Mouse (Mus musculus): ENCODE measurements at regions not wholly inside any gene's neighbourhood (a gene's known extent, or its start where the extent isn't known, plus 50 kb on each side); places are given as distances from the start of the nearest gene placed in this dataset.

DNA sequence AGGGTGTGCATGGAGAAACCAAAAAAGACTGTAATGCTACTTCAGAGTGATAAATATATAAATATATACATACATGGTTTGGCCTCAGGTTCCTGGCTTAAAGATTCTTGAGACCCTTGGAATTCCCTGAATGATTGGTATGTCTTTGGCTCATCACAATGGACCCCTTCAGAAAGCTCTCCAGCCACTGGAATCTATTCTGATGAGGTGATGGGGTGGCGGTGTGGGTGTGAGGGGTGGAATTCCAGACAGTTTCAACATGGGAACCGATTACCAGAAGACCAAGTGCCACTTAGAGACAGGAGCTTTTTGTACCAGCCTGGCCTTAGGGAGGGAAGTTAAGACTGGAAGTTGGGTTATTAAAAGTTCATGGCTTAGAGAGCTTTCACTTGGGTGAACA lies 190.1 kb downstream of the Galc start:
- WGBS, result 50% methylated on average over 2 of the region's 2 CpGs
- ATAC-seq (ENCODE audit: insufficient number of reproducible peaks, insufficient read depth, low FRiP score, low TSS enrichment), result no peak

DNA sequence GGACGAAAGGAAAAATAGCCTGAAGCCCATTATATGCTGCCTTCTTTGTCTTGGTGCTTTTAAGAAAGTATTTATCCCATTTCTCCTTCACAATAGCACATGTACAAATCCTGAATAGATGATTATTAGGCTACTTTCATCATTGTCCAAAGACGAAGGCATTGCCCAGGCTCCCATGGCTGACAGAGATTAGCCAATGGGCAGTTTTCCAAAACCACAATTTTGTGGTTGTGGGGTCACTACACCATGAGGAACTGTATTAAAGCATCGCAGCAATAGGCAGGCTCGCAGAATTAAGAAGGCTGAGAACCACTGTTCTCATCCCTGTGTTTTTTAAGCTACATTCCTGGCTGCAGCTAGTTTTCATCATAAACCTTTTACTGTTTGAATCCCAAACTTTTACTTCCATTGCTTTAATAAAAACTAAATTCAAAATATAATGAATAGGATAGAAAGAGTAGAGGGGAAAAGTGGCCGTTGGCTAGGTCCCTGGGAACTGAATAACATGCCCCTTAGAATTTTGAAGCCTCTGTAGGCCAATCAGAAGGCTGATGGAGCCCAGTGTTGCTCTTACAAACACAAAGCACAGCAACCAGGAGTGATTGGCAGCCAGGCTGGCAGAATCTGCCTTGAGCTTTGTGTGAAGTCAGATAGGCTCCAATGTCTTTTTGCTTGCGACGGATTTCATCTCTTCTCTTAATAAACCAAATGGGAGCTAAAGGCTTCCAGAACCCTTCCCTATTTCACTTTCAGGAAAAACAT lies 199.7 kb downstream of the Galc start:
- WGBS, result 81% methylated on average over 7 of the region's 7 CpGs
- H3K36me3 ChIP-seq, result no peaks in the 10 kb centered on the region
- no peak for ATAC-seq (ENCODE audit: insufficient number of reproducible peaks, insufficient read depth, low FRiP score, low TSS enrichment)

More for the DNA sequence above, 190.1 kb downstream of the Galc start:
- no peaks in the 10 kb centered on the region for H3K27me3 ChIP-seq
- H3K4me2 ChIP-seq (replicated peaks), result no peak overlapping the region
- H3K36me3 ChIP-seq, result no peaks in the 10 kb centered on the region
- no peaks in the 10 kb centered on the region for H3K9me3 ChIP-seq
- no peak overlapping the region for H3K9ac ChIP-seq
- H3K27ac ChIP-seq, result no peak overlapping the region
- no peak overlapping the region for H3K4me3 ChIP-seq
- no peaks in the 10 kb centered on the region for H3K4me1 ChIP-seq

DNA sequence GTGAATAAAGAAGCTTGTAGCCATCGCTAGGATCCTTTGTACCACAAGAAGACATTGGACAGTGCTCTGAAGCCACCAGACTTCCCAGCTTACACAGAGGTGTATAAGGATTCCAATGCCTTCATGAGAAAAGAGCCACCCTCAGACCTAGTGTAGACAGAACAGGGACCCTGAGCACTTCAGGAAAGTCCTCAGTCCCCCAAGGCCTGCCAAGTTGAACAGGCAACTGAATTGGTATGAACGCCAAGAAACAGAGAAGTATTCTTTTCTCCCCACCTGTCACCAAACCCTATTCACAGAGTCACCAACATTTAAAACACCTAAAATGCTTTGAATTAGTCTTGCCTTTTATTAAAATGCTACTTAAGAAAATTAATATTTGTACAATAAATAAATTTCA lies 200.3 kb downstream of the Galc start:
- Histone ChIP-seq H3K9ac (no peak overlapping the region), H3K4me1 (no peaks in the 10 kb centered on the region), H3K4me3 (no peak overlapping the region), H3K4me2 (replicated peaks) (no peak overlapping the region), H3K27me3 (no peaks in the 10 kb centered on the region), H3K36me3 (no peaks in the 10 kb centered on the region), H3K9me3 (no peaks in the 10 kb centered on the region), H3K27ac (no peak overlapping the region)
- 91% methylated on average over 2 of the region's 2 CpGs for WGBS
- no peak for ATAC-seq (ENCODE audit: insufficient number of reproducible peaks, insufficient read depth, low FRiP score, low TSS enrichment)

More for the DNA sequence above, 199.7 kb downstream of the Galc start:
- no peaks in the 10 kb centered on the region for H3K27me3 ChIP-seq
- H3K4me2 ChIP-seq (replicated peaks), result no peak overlapping the region
- no peaks in the 10 kb centered on the region for H3K9me3 ChIP-seq
- no peak overlapping the region for H3K9ac ChIP-seq
- H3K27ac ChIP-seq, result no peak overlapping the region
- no peaks in the 10 kb centered on the region for H3K4me1 ChIP-seq
- H3K4me3 ChIP-seq, result no peak overlapping the region

- no peak for ATAC-seq (ENCODE audit: insufficient number of reproducible peaks, insufficient read depth, low FRiP score, low TSS enrichment)
- WGBS, result 60% methylated on average over 4 of the region's 4 CpGs
Measured at GRCm38 (mm10) chr12:98050934-98051333, 208.3 kb downstream of the Galc start.

GRCm38 (mm10) chr12:98050500-98050899 lies 208.8 kb downstream of the Galc start:
- H3K4me2 ChIP-seq (replicated peaks), result no peak overlapping the region
- no peaks in the 10 kb centered on the region for H3K4me1 ChIP-seq
- no peaks in the 10 kb centered on the region for H3K36me3 ChIP-seq
- no peaks in the 10 kb centered on the region for H3K27me3 ChIP-seq
- 30% methylated on average over 1 of the region's 1 CpGs for WGBS
- no peak overlapping the region for H3K27ac ChIP-seq
- H3K4me3 ChIP-seq, result no peak overlapping the region
- no peaks in the 10 kb centered on the region for H3K9me3 ChIP-seq
- ATAC-seq (ENCODE audit: insufficient number of reproducible peaks, insufficient read depth, low FRiP score, low TSS enrichment), result no peak
- H3K9ac ChIP-seq, result no peak overlapping the region

More at GRCm38 (mm10) chr12:98050934-98051333, 208.3 kb downstream of the Galc start:
- Histone ChIP-seq H3K27me3 (no peaks in the 10 kb centered on the region), H3K27ac (no peak overlapping the region), H3K4me3 (no peak overlapping the region), H3K4me2 (replicated peaks) (no peak overlapping the region), H3K9me3 (no peaks in the 10 kb centered on the region), H3K36me3 (no peaks in the 10 kb centered on the region), H3K9ac (no peak overlapping the region), H3K4me1 (no peaks in the 10 kb centered on the region)

DNA sequence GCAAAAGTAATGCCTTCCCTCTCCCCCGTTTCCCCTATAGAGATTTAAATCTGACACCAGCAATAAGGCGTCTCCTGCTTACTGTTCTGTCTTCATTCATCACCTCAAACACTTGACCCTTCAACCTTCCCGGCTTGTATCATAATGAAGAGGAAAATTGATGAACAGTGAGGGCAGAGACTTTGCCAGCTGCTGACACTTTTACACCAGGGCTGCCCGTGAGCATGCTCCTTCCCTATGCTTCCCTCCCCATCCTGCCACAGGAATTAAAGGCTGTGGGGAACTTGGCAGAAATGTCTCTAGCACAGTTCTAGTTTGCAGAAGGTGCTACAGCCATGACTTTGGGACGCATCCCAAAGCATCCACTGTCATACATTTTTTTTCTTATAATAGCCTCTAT lies 209.2 kb downstream of the Galc start:
- no peak overlapping the region for H3K9ac ChIP-seq
- H3K4me1 ChIP-seq, result no peaks in the 10 kb centered on the region
- H3K27ac ChIP-seq, result no peak overlapping the region
- no peaks in the 10 kb centered on the region for H3K36me3 ChIP-seq
- H3K27me3 ChIP-seq, result no peaks in the 10 kb centered on the region
- ATAC-seq (ENCODE audit: insufficient number of reproducible peaks, insufficient read depth, low FRiP score, low TSS enrichment), result no peak
- no peak overlapping the region for H3K4me2 ChIP-seq (replicated peaks)
- no peaks in the 10 kb centered on the region for H3K9me3 ChIP-seq
- no peak overlapping the region for H3K4me3 ChIP-seq
- 29% methylated on average over 5 of the region's 5 CpGs for WGBS

GRCm38 (mm10) chr12:98047765-98048164 lies 211.5 kb downstream of the Galc start:
- Histone ChIP-seq H3K4me1 (no peaks in the 10 kb centered on the region), H3K9me3 (no peaks in the 10 kb centered on the region), H3K4me3 (no peak overlapping the region), H3K36me3 (no peaks in the 10 kb centered on the region), H3K4me2 (replicated peaks) (no peak overlapping the region), H3K27ac (no peak overlapping the region), H3K27me3 (no peaks in the 10 kb centered on the region), H3K9ac (no peak overlapping the region)
- WGBS, result 81% methylated on average over 8 of the region's 8 CpGs
- ATAC-seq (ENCODE audit: insufficient number of reproducible peaks, insufficient read depth, low FRiP score, low TSS enrichment), result no peak

- no peak for ATAC-seq (ENCODE audit: insufficient number of reproducible peaks, insufficient read depth, low FRiP score, low TSS enrichment)
- WGBS, result 72% methylated on average over 11 of the region's 11 CpGs
- no peaks in the 10 kb centered on the region for H3K27me3 ChIP-seq
- no peaks in the 10 kb centered on the region for H3K9me3 ChIP-seq
- H3K36me3 ChIP-seq, result no peaks in the 10 kb centered on the region
- H3K27ac ChIP-seq, result no peak overlapping the region
- no peaks in the 10 kb centered on the region for H3K4me1 ChIP-seq
- H3K4me2 ChIP-seq (replicated peaks), result no peak overlapping the region
- no peak overlapping the region for H3K4me3 ChIP-seq
- H3K9ac ChIP-seq, result no peak overlapping the region
Measured at GRCm38 (mm10) chr12:98046459-98047440, 212.5 kb downstream of the Galc start.

DNA sequence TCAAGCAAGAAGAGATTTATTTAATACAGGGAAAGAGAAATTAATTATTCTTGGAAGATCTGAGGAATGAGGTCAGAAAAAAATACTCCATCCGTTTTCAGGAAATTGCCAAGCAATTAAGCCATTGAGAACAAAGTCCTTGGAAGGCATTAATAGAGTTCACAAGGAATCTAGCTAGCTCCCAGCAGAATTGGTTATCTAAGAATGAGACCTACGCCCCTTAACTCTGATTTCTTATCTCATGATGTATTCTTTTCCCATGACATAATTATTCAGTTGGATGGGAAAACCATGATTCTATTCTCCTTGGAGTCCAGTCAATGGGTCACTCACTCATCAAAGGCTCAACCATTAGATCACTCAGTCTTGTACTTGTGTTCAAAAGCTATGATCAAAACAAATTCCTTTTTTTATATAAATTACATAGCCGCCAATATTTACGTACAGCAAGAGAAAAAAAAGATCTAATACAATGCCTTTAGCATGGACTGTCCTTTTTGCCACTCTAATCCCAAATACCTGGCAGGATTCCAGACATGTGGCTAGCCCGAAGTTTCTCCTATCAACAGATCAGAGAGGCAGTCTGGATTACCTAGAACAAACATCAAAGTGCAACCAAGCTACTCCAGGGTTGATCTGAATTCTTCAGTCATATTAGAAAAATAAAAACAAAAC lies 213.3 kb downstream of the Galc start:
- no peaks in the 10 kb centered on the region for H3K27me3 ChIP-seq
- H3K36me3 ChIP-seq, result no peaks in the 10 kb centered on the region
- no peak overlapping the region for H3K4me3 ChIP-seq
- no peak for ATAC-seq (ENCODE audit: insufficient number of reproducible peaks, insufficient read depth, low FRiP score, low TSS enrichment)
- no peaks in the 10 kb centered on the region for H3K9me3 ChIP-seq
- H3K4me2 ChIP-seq (replicated peaks), result no peak overlapping the region
- WGBS, result 77% methylated on average over 5 of the region's 5 CpGs
- H3K4me1 ChIP-seq, result no peaks in the 10 kb centered on the region
- no peak overlapping the region for H3K9ac ChIP-seq
- no peak overlapping the region for H3K27ac ChIP-seq

- Histone ChIP-seq H3K4me2 (replicated peaks) (no peak overlapping the region), H3K4me3 (no peak overlapping the region), H3K9me3 (no peaks in the 10 kb centered on the region), H3K9ac (no peak overlapping the region), H3K36me3 (no peaks in the 10 kb centered on the region), H3K27ac (no peak overlapping the region), H3K27me3 (no peaks in the 10 kb centered on the region), H3K4me1 (no peaks in the 10 kb centered on the region)
- no peak for ATAC-seq (ENCODE audit: insufficient number of reproducible peaks, insufficient read depth, low FRiP score, low TSS enrichment)
- WGBS, result 66% methylated on average over 5 of the region's 5 CpGs
Measured at GRCm38 (mm10) chr12:98043436-98043835, 215.8 kb downstream of the Galc start.

DNA sequence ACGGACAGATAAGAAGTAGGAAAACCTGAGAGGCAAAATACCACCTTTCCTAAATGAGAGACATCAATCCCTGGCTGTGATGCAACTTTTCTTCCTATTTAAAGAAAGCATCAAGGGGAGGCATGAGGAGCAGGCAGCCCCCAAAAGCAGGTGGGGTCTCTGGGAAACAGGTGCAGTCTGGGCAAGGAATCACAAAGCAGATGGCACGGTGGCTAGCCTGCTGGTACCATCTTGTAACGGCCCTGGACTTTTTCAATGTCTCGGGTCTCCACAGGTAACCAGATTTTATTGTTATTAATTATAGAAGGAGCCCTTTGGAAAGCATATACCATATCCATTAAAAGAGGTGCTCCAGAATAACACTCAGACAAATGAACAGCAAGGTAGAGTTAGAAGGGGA lies 219.6 kb downstream of the Galc start:
- H3K27ac ChIP-seq, result no peak overlapping the region
- H3K36me3 ChIP-seq, result no peaks in the 10 kb centered on the region
- H3K4me3 ChIP-seq, result no peak overlapping the region
- no peaks in the 10 kb centered on the region for H3K9me3 ChIP-seq
- H3K9ac ChIP-seq, result no peak overlapping the region
- ATAC-seq (ENCODE audit: insufficient number of reproducible peaks, insufficient read depth, low FRiP score, low TSS enrichment), result no peak
- no peaks in the 10 kb centered on the region for H3K4me1 ChIP-seq
- no peaks in the 10 kb centered on the region for H3K27me3 ChIP-seq
- no peak overlapping the region for H3K4me2 ChIP-seq (replicated peaks)
- 88% methylated on average over 4 of the region's 4 CpGs for WGBS

Data from embryonic facial prominence, embryonic 12.5 days (tissue).